Mouse (Mus musculus): ENCODE measurements around the gene Tns2. TPM values are rescaled to one million over a fixed set of nuclear protein-coding genes. Genes with fewer than 3 reads are reported as not detected.

The Tns2 gene
- polyA plus RNA-seq, 1 experiment from 2014 or later, result 22.7 TPM

DNA sequence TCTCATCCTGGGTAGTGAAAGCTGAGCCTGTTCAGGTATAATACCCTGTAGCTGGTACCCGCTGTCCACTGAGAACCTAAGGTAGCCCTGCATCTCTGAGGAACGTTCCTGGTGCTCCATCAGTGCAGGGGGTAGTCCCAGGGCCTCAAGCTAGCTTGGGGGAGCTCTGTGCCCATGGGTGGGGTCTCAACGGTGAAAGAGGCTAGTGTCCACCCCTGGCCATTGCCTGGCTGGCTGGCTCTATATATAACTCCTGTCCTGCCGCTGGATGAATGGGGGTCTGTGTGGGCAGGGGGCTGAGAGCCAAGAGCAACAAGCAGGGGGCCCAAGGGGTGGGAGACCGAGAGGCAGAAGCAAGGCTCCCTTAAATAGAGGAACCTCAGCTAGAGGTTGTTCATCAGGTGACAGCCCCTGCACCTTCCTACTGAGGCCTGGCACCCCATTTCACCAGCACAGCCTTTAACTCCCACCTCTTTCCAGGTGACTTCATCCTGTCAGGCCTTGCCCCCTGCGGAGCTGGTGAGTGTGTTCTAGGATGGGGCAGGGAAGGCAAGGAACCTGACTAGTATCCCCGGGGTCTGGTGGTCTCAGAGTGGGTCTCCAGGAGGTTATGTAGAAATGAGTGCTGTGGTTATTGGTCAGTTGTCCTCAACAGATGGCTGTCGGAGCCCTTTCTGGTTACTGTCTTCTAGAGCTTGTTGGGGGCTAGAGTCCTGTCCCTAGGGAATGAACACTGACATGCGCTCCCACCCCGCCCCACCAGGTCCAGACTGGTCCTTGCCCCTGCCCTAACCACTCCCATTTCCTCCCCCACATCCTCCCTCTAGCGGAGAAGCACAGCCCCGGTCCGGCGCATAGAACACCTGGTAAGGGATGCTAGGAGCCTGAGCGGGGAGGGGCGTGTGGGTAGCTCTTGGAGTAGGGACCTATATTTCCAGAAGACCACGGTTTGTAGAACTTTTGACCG, 5.8 kb downstream of the Tns2 start:
- Histone ChIP-seq H3K4me2 (replicated peaks) (peak overlapping the region; percentile 48), H3K36me3 (no peaks in the 10 kb centered on the region), H3K4me1 (peaks cover 56% of the 10 kb centered on the region), H3K27ac (no peak overlapping the region), H3K9me3 (replicated peaks) (no peaks in the 10 kb centered on the region), H3K27me3 (peaks cover 51% of the 10 kb centered on the region), H3K9ac (no peak overlapping the region), H3K4me3 (peak overlapping the region; percentile 21)
- no peak for ATAC-seq (ENCODE audit: low FRiP score)
- 28% methylated on average over 18 of the region's 18 CpGs for whole genome bisulfite sequencing

DNA sequence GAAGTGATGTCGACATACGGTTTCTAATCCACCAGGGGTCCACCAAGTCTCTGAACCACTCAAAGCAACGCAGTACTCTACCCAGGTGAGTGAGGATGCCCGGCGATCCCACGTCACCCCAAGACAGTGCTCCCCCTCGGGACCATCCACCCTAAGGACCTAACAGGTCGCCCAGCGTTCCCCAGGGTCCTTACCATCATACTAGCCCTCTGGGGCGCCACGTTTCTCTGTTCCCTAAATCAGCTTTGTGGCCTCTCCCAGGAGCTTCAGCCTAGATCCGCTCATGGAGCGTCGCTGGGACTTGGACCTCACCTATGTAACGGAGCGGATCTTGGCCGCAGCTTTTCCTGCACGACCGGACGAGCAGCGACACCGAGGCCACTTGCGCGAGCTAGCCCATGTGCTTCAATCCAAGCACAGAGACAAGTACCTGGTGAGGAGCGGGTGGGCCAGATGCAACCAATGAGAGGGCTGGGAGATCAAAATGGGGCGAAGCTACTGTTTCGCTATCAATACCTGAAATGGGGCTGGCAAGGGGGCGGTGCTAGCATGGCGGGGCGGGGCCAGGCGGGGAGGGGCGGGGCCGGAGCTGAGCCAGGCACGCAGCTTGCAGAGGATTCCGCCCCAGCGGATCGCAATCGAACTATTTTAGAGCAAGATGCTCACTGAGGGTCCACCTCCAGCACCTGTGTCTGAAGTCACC, 6.7 kb downstream of the Tns2 start:
- H3K27ac ChIP-seq, result no peak overlapping the region
- H3K9me3 ChIP-seq (replicated peaks), result no peaks in the 10 kb centered on the region
- H3K4me2 ChIP-seq (replicated peaks), result peak overlapping the region; percentile 48
- no peak for ATAC-seq (ENCODE audit: low FRiP score)
- peaks cover 47% of the 10 kb centered on the region for H3K27me3 ChIP-seq
- peak overlapping the region; percentile 21 for H3K4me3 ChIP-seq
- H3K9ac ChIP-seq, result peak overlapping the region; percentile 2; the same call in 1 of the 2 replicates
- 8% methylated on average over 38 of the region's 38 CpGs for WGBS
- H3K4me1 ChIP-seq, result peaks cover 47% of the 10 kb centered on the region
- no peaks in the 10 kb centered on the region for H3K36me3 ChIP-seq

DNA sequence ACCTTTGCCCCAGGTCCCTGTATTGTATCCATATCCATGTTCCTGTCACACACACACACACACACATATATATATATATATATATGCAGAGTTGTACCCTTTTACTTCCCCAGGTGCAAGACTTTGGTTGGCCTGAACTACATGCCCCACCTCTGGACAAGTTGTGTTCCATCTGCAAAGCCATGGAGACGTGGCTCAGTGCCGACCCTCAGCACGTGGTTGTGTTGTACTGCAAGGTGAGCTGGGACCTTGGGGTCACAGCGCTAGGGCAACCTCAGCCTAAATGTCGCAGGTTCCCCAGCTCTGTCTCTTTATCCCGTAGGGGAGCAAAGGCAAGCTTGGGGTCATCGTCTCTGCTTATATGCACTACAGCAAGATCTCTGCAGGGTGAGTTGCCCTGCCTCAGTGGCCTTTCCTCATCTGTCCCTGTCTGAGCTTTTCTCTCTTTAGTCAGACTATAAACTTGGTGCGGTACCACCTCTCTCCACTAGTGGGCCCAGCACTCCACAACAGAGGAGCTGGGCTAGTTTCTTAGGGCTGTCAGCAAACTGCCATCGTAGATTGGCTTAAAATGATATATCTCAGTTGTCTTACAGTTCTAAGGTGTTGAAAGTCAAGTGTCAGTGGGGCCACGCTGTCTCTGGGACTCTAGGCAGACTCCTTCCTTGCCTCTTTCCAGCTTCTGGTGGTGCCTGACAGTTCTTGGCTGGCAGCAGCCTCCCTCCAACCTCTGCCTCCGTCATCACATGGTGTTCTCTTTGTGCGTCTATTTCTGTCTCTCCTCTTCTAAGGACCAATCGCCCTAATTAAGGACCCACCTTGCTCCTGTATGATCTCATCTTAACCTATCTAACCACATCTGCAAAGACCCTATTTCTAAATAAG, 7.7 kb downstream of the Tns2 start:
- Histone ChIP-seq H3K27ac (no peak overlapping the region), H3K4me2 (replicated peaks) (peak overlapping the region; percentile 48; the same call in 1 of the 2 replicates), H3K9me3 (replicated peaks) (no peaks in the 10 kb centered on the region), H3K36me3 (no peaks in the 10 kb centered on the region), H3K9ac (no peak overlapping the region), H3K27me3 (peaks cover 40% of the 10 kb centered on the region), H3K4me1 (peaks cover 37% of the 10 kb centered on the region), H3K4me3 (no peak overlapping the region)
- ATAC-seq (ENCODE audit: low FRiP score), result no peak
- WGBS, result 36% methylated on average over 13 of the region's 13 CpGs

DNA sequence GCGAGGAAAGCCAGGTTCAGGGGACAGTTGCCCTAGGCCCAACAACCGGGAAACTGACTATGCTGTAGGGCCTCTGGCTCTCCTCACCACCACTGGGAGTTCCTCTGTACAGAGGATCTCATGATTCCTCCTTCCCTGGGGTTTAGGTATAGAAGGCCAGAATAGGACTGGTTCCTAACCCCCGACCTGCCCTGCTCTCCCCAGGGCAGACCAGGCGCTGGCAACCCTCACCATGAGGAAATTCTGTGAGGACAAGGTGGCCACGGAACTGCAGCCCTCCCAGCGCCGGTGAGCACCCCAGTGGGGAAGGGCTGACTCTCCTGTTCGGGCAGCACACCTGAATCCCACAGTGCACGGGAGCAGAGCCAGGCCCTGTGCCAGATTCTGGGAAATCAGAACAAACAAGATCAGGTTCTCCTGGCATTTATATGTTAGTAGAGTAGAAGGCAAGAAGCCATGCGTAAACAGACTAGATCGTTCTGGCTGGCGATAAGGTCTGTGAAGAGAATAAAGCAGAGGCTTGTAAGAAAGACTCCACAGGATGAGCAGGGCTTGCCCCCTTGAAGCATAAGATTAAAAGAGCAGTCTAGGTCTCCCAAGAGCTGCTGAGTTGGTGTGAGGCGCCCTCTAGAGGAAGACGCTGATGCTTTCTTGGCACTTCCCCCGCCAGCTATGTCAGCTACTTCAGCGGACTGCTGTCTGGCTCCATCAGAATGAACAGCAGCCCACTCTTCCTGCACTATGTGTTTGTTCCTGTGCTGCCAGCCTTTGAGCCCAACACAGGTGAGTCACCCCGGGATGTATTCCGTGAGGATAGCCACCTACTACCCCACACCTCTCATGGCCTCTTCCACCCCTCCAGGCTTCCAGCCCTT, 8.7 kb downstream of the Tns2 start:
- H3K4me3 ChIP-seq, result no peak overlapping the region
- H3K27me3 ChIP-seq, result peaks cover 40% of the 10 kb centered on the region
- peaks cover 28% of the 10 kb centered on the region for H3K4me1 ChIP-seq
- H3K36me3 ChIP-seq, result no peaks in the 10 kb centered on the region
- H3K27ac ChIP-seq, result no peak overlapping the region
- H3K9ac ChIP-seq, result no peak overlapping the region
- ATAC-seq (ENCODE audit: low FRiP score), result no peak
- WGBS, result 50% methylated on average over 18 of the region's 18 CpGs
- no peaks in the 10 kb centered on the region for H3K9me3 ChIP-seq (replicated peaks)
- no peak overlapping the region for H3K4me2 ChIP-seq (replicated peaks)

DNA sequence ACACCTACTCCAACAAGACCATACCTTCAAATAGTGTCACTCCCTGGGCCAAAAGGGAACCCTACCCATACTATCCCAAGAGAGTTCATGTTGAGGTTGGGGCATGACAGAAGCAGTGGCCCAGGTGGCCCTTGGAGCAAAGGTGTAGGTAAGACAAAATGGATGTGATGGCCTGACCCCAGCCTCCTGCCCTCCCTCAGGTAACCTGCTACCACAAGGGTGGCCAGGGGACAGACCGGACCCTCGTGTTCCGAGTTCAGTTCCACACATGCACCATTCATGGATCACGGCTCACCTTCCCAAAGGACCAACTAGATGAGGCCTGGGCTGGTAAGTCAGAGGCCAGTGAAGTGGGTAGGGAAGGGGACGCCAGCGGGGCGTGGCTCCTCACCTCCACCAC, 10.1 kb downstream of the Tns2 start:
- H3K36me3 ChIP-seq, result peaks cover 1% of the 10 kb centered on the region
- no peak overlapping the region for H3K27ac ChIP-seq
- H3K9me3 ChIP-seq (replicated peaks), result no peaks in the 10 kb centered on the region
- peaks cover 21% of the 10 kb centered on the region for H3K4me1 ChIP-seq
- H3K4me3 ChIP-seq, result no peak overlapping the region
- H3K27me3 ChIP-seq, result peaks cover 27% of the 10 kb centered on the region
- H3K4me2 ChIP-seq (replicated peaks), result no peak overlapping the region
- no peak for ATAC-seq (ENCODE audit: low FRiP score)
- WGBS, result 98% methylated on average over 7 of the region's 7 CpGs
- no peak overlapping the region for H3K9ac ChIP-seq

DNA sequence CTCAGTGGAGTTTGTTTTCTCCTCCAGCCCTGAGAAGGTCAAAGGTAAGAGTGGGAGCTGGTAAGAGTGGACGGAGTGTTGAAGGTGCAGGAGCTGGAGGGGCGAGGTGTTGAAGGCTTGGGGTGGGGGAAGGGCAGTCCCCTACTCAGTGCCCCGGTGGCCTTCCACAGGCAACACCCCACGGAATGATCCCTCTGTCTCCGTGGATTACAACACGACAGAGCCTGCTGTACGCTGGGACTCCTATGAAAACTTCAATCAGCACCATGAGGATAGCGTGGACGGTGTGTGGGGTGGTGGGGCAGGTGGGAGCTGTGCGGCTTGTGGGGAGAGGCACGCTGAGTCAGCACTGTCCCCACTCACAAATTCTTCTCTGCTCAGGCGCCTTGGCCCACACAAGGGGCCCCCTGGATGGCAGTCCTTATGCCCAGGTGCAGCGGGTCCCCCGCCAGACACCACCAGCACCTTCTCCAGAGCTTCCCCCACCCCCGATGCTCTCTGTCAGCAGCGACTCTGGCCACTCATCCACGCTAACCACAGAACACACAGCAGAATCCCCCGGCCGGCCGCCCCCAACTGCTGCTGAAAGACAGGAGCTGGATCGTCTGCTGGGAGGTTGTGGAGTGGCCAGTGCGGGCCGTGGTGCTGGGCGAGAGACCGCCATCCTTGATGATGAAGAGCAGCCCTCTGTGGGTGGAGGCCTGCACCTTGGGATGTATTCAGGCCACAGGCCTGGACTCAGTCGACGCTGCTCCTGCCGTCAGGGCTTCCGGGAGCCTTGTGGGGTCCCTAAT, 10.7 kb downstream of the Tns2 start:
- no peak overlapping the region for H3K4me2 ChIP-seq (replicated peaks)
- no peak overlapping the region for H3K27ac ChIP-seq
- H3K4me3 ChIP-seq, result no peak overlapping the region
- H3K9ac ChIP-seq, result no peak overlapping the region
- no peak for ATAC-seq (ENCODE audit: low FRiP score)
- H3K9me3 ChIP-seq (replicated peaks), result no peaks in the 10 kb centered on the region
- peaks cover 7% of the 10 kb centered on the region for H3K36me3 ChIP-seq
- WGBS, result 81% methylated on average over 29 of the region's 29 CpGs
- H3K4me1 ChIP-seq, result peaks cover 16% of the 10 kb centered on the region
- peaks cover 20% of the 10 kb centered on the region for H3K27me3 ChIP-seq

DNA sequence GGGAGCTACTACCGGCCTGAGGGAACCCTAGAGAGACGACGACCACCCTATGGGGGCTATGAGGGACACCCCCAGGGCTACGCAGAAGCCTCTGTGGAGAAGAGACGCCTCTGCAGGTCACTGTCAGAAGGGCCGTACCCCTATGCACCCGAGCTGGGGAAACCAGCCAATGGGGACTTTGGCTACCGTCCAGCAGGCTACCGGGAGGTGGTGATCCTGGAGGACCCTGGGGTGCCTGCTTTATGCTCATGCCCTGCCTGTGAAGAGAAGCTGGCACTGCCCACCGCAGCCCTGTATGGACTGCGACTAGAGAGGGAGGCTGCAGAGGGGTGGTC, 11.2 kb downstream of the Tns2 start:
- H3K27ac ChIP-seq, result no peak overlapping the region
- ATAC-seq (ENCODE audit: low FRiP score), result no peak
- H3K4me2 ChIP-seq (replicated peaks), result no peak overlapping the region
- no peak overlapping the region for H3K9ac ChIP-seq
- no peaks in the 10 kb centered on the region for H3K9me3 ChIP-seq (replicated peaks)
- no peak overlapping the region for H3K4me3 ChIP-seq
- peaks cover 13% of the 10 kb centered on the region for H3K4me1 ChIP-seq
- peaks cover 13% of the 10 kb centered on the region for H3K36me3 ChIP-seq
- 78% methylated on average over 11 of the region's 11 CpGs for WGBS
- peaks cover 15% of the 10 kb centered on the region for H3K27me3 ChIP-seq

DNA sequence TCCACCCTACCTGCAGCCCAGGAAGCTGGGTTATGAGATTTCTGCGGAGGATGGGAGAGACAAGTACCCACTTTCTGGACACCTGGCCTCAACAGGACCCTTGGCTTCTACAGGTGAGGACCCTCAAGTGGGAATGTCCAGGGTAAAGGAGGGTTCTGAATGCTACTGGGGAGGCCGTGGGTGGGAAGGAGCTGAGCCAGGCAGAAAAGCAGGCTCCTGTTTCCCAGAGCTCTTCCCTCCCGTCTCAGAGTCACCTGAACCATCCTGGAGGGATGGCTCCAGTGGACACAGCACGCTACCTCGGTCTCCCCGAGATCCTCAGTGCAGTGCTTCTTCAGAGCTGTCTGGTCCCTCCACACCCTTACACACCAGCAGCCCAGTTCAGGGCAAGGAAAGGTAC, 12.0 kb downstream of the Tns2 start:
- Histone ChIP-seq H3K4me1 (peaks cover 6% of the 10 kb centered on the region; the same call in 1 of the 2 replicates), H3K4me3 (no peak overlapping the region), H3K27me3 (peaks cover 8% of the 10 kb centered on the region), H3K36me3 (peaks cover 20% of the 10 kb centered on the region), H3K27ac (no peak overlapping the region), H3K9me3 (replicated peaks) (no peaks in the 10 kb centered on the region), H3K9ac (no peak overlapping the region), H3K4me2 (replicated peaks) (no peak overlapping the region)
- no peak for ATAC-seq (ENCODE audit: low FRiP score)
- WGBS, result 86% methylated on average over 6 of the region's 6 CpGs

DNA sequence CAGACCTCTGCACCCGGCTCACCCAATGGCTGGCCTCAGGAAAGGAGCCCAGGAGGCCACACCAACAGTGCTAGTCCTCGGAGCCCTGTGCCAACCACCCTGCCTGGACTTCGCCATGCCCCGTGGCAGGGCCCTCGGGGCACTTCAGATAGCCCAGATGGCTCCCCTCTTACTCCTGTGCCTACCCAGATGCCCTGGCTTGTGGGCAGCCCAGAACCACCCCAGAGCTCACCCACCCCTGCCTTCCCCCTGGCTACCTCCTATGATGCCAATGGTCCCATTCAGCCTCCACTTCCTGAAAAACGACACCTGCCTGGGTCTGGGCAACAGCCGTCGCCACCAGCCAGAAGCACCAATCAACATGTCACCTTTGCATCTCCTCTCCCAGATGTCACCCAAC, 12.6 kb downstream of the Tns2 start:
- no peak for ATAC-seq (ENCODE audit: low FRiP score)
- Histone ChIP-seq H3K9ac (no peak overlapping the region), H3K36me3 (peaks cover 27% of the 10 kb centered on the region), H3K9me3 (replicated peaks) (no peaks in the 10 kb centered on the region), H3K27me3 (peaks cover 1% of the 10 kb centered on the region), H3K4me2 (replicated peaks) (no peak overlapping the region), H3K4me1 (0 out of 2 replicates have a peak, but pooled peaks cover 5% of the 10 kb centered on the region), H3K4me3 (no peak overlapping the region), H3K27ac (no peak overlapping the region)
- 83% methylated on average over 8 of the region's 8 CpGs for WGBS

DNA sequence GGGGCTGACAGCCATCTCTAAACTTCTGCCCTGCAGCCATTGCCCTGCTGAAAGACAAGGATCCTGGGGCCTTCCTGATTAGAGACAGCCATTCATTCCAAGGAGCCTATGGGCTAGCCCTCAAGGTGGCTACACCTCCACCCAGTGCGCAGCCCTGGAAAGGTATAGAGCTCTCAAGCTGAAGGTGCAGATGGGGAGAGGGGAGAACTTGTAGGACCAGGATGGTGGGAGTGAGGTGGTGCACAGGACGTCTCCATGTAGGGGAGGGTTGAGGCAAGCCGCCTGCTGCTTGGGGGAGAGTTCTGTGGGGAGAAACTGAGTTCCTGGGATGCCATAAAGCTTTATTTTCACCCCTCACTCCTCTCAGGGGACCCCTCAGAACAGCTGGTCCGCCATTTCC, 13.5 kb downstream of the Tns2 start:
- Histone ChIP-seq H3K27me3 (no peaks in the 10 kb centered on the region), H3K4me2 (replicated peaks) (no peak overlapping the region), H3K36me3 (peaks cover 35% of the 10 kb centered on the region), H3K9me3 (replicated peaks) (no peaks in the 10 kb centered on the region), H3K4me3 (no peak overlapping the region), H3K27ac (no peak overlapping the region), H3K4me1 (0 out of 2 replicates have a peak, but pooled peaks cover 3% of the 10 kb centered on the region), H3K9ac (no peak overlapping the region)
- ATAC-seq (ENCODE audit: low FRiP score), result no peak
- WGBS, result 85% methylated on average over 4 of the region's 4 CpGs
